Mouse (Mus musculus): ENCODE measurements at regions not wholly inside any gene's neighbourhood (a gene's known extent, or its start where the extent isn't known, plus 50 kb on each side); places are given as distances from the start of the nearest gene placed in this dataset.

GRCm38 (mm10) chr5:118413428-118414282 is 146.8 kb upstream of the Med13l start:
- peak; percentile 88 for ATAC-seq (ENCODE audit: insufficient number of reproducible peaks, insufficient read depth, low FRiP score, low read depth)
- no peaks in the 10 kb centered on the region for H3K36me3 ChIP-seq (ENCODE audit: control insufficient read depth, insufficient read depth, low read length)
- no peaks in the 10 kb centered on the region; a peak in 1 of 4 replicates for H3K4me1 ChIP-seq (ENCODE audit: control insufficient read depth in 2 of 2, insufficient read depth in 2 of 2, low read length in 2 of 2)
- H3K4me2 ChIP-seq (ENCODE audit: low read length) = no peak overlapping the region
- H3K27ac ChIP-seq (replicated peaks in 1 of 2; ENCODE audit: control insufficient read depth in 1 of 2, insufficient read depth in 1 of 2, low read depth in 2 of 2, low read length in 2 of 2) = no peak overlapping the region
- H3K9ac ChIP-seq (ENCODE audit: low read length) = no peak overlapping the region
- H3K27me3 ChIP-seq (ENCODE audit: control insufficient read depth, insufficient read depth, low read length) = no peaks in the 10 kb centered on the region
- no peaks in the 10 kb centered on the region for H3K9me3 ChIP-seq (ENCODE audit: control insufficient read depth, low read length)
- 55% methylated on average over 13 of the region's 13 CpGs for WGBS
- H3K4me3 ChIP-seq (ENCODE audit: control insufficient read depth in 1 of 2, insufficient read depth in 1 of 2, low read depth in 1 of 2, low read length in 2 of 2) = no peak overlapping the region

- no peak overlapping the region for H3K4me3 ChIP-seq (ENCODE audit: control insufficient read depth in 1 of 2, insufficient read depth in 1 of 2, low read depth in 1 of 2, low read length in 2 of 2)
- WGBS = 79% methylated on average over 7 of the region's 7 CpGs
Measured at GRCm38 (mm10) chr5:118419344-118420037, 141.0 kb upstream of the Med13l start.

GRCm38 (mm10) chr5:118421884-118422821 is 138.3 kb upstream of the Med13l start:
- 52% methylated on average over 32 of the region's 32 CpGs for WGBS
- Histone ChIP-seq H3K4me2 (ENCODE audit: low read length) (peak overlapping the region; percentile 25), H3K9me3 (ENCODE audit: control insufficient read depth, low read length) (no peaks in the 10 kb centered on the region), H3K27ac (replicated peaks in 1 of 2; ENCODE audit: control insufficient read depth in 1 of 2, insufficient read depth in 1 of 2, low read depth in 2 of 2, low read length in 2 of 2) (no peak overlapping the region), H3K4me1 (ENCODE audit: control insufficient read depth in 2 of 2, insufficient read depth in 2 of 2, low read length in 2 of 2) (peaks cover 11 to 12% of the 10 kb centered on the region in 2 experiments; a peak in 1 of 4 replicates), H3K9ac (ENCODE audit: low read length) (no peak overlapping the region), H3K36me3 (ENCODE audit: control insufficient read depth, insufficient read depth, low read length) (no peaks in the 10 kb centered on the region), H3K27me3 (ENCODE audit: control insufficient read depth, insufficient read depth, low read length) (no peaks in the 10 kb centered on the region), H3K4me3 (ENCODE audit: control insufficient read depth in 1 of 2, insufficient read depth in 1 of 2, low read depth in 1 of 2, low read length in 2 of 2) (no peak overlapping the region)
- no peak; the same call in 1 of the 2 replicates for ATAC-seq (ENCODE audit: insufficient number of reproducible peaks, insufficient read depth, low FRiP score, low read depth)

More at GRCm38 (mm10) chr5:118419344-118420037, 141.0 kb upstream of the Med13l start:
- H3K4me1 ChIP-seq (ENCODE audit: control insufficient read depth in 2 of 2, insufficient read depth in 2 of 2, low read length in 2 of 2) = peaks cover 3 to 6% of the 10 kb centered on the region in 2 experiments; a peak in 1 of 4 replicates
- H3K27me3 ChIP-seq (ENCODE audit: control insufficient read depth, insufficient read depth, low read length) = no peaks in the 10 kb centered on the region
- no peak for ATAC-seq (ENCODE audit: insufficient number of reproducible peaks, insufficient read depth, low FRiP score, low read depth)
- no peak overlapping the region for H3K27ac ChIP-seq (replicated peaks in 1 of 2; ENCODE audit: control insufficient read depth in 1 of 2, insufficient read depth in 1 of 2, low read depth in 2 of 2, low read length in 2 of 2)
- H3K9me3 ChIP-seq (ENCODE audit: control insufficient read depth, low read length) = no peaks in the 10 kb centered on the region
- no peak overlapping the region for H3K4me2 ChIP-seq (ENCODE audit: low read length)
- H3K9ac ChIP-seq (ENCODE audit: low read length) = no peak overlapping the region
- no peaks in the 10 kb centered on the region for H3K36me3 ChIP-seq (ENCODE audit: control insufficient read depth, insufficient read depth, low read length)

GRCm38 (mm10) chr5:118424177-118424576 is 136.3 kb upstream of the Med13l start:
- no peaks in the 10 kb centered on the region for H3K36me3 ChIP-seq (ENCODE audit: control insufficient read depth, insufficient read depth, low read length)
- H3K9me3 ChIP-seq (ENCODE audit: control insufficient read depth, low read length) = no peaks in the 10 kb centered on the region
- no peak overlapping the region for H3K9ac ChIP-seq (ENCODE audit: low read length)
- WGBS = 71% methylated on average over 3 of the region's 3 CpGs
- peak overlapping the region; percentile 13 to 56; a peak in 2 of 4 replicates for H3K27ac ChIP-seq (replicated peaks in 1 of 2; ENCODE audit: control insufficient read depth in 1 of 2, insufficient read depth in 1 of 2, low read depth in 2 of 2, low read length in 2 of 2)
- H3K27me3 ChIP-seq (ENCODE audit: control insufficient read depth, insufficient read depth, low read length) = no peaks in the 10 kb centered on the region
- peaks cover 11 to 12% of the 10 kb centered on the region in 2 experiments; a peak in 1 of 4 replicates for H3K4me1 ChIP-seq (ENCODE audit: control insufficient read depth in 2 of 2, insufficient read depth in 2 of 2, low read length in 2 of 2)
- H3K4me2 ChIP-seq (ENCODE audit: low read length) = no peak overlapping the region
- no peak for ATAC-seq (ENCODE audit: insufficient number of reproducible peaks, insufficient read depth, low FRiP score, low read depth)
- H3K4me3 ChIP-seq (ENCODE audit: control insufficient read depth in 1 of 2, insufficient read depth in 1 of 2, low read depth in 1 of 2, low read length in 2 of 2) = no peak overlapping the region

- Histone ChIP-seq H3K27ac (replicated peaks in 1 of 2; ENCODE audit: control insufficient read depth in 1 of 2, insufficient read depth in 1 of 2, low read depth in 2 of 2, low read length in 2 of 2) (peak overlapping the region; percentile 56 to 71), H3K9me3 (ENCODE audit: control insufficient read depth, low read length) (no peaks in the 10 kb centered on the region), H3K4me2 (ENCODE audit: low read length) (no peak overlapping the region), H3K9ac (ENCODE audit: low read length) (no peak overlapping the region), H3K4me1 (ENCODE audit: control insufficient read depth in 2 of 2, insufficient read depth in 2 of 2, low read length in 2 of 2) (peaks cover 11 to 12% of the 10 kb centered on the region in 2 experiments; a peak in 1 of 4 replicates), H3K36me3 (ENCODE audit: control insufficient read depth, insufficient read depth, low read length) (no peaks in the 10 kb centered on the region), H3K4me3 (ENCODE audit: control insufficient read depth in 1 of 2, insufficient read depth in 1 of 2, low read depth in 1 of 2, low read length in 2 of 2) (no peak overlapping the region), H3K27me3 (ENCODE audit: control insufficient read depth, insufficient read depth, low read length) (no peaks in the 10 kb centered on the region)
- 23% methylated on average over 9 of the region's 9 CpGs for WGBS
- peak; percentile 62; the same call in 1 of the 2 replicates for ATAC-seq (ENCODE audit: insufficient number of reproducible peaks, insufficient read depth, low FRiP score, low read depth)
Measured at GRCm38 (mm10) chr5:118424764-118425568, 135.5 kb upstream of the Med13l start.

GRCm38 (mm10) chr5:118426673-118427072 is 133.8 kb upstream of the Med13l start:
- no peak overlapping the region for H3K4me2 ChIP-seq (ENCODE audit: low read length)
- peaks cover 3% of the 10 kb centered on the region; the same call in 1 of the 2 replicates for H3K9me3 ChIP-seq (ENCODE audit: control insufficient read depth, low read length)
- H3K27ac ChIP-seq (replicated peaks in 1 of 2; ENCODE audit: control insufficient read depth in 1 of 2, insufficient read depth in 1 of 2, low read depth in 2 of 2, low read length in 2 of 2) = no peak overlapping the region
- no peak for ATAC-seq (ENCODE audit: insufficient number of reproducible peaks, insufficient read depth, low FRiP score, low read depth)
- H3K4me1 ChIP-seq (ENCODE audit: control insufficient read depth in 2 of 2, insufficient read depth in 2 of 2, low read length in 2 of 2) = peaks cover 11 to 12% of the 10 kb centered on the region in 2 experiments; a peak in 1 of 4 replicates
- no peak overlapping the region for H3K4me3 ChIP-seq (ENCODE audit: control insufficient read depth in 1 of 2, insufficient read depth in 1 of 2, low read depth in 1 of 2, low read length in 2 of 2)
- WGBS = 63% methylated on average over 5 of the region's 5 CpGs
- H3K27me3 ChIP-seq (ENCODE audit: control insufficient read depth, insufficient read depth, low read length) = no peaks in the 10 kb centered on the region
- no peak overlapping the region for H3K9ac ChIP-seq (ENCODE audit: low read length)
- H3K36me3 ChIP-seq (ENCODE audit: control insufficient read depth, insufficient read depth, low read length) = no peaks in the 10 kb centered on the region
